Mouse (Mus musculus) olfactory bulb, adult 2 months (tissue): ENCODE measurements around the gene S1pr2. TPM values are rescaled to one million over a fixed set of nuclear protein-coding genes. Genes with fewer than 3 reads are reported as not detected.
A peak's percentile ranks its signal among the peaks of the same experiment; 100 is the strongest.

Experiments used
- H3K27ac ChIP-seq: fragments of 200-500 bp; 2 replicates; pipeline ENCODE4 v1.5.1; 2012; ENCODE audit warnings: low read depth, low read length; ENCODE audit not compliant: insufficient read depth
- H3K4me1 ChIP-seq: fragments of 200-500 bp; 2 replicates; pipeline ENCODE4 v1.6.1; 2012; ENCODE audit warnings: low read length; ENCODE audit not compliant: control insufficient read depth, insufficient read depth
- H3K4me3 ChIP-seq: fragments of 200-500 bp; 2 replicates; pipeline ENCODE4 v1.5.1; 2012; ENCODE audit warnings: mild to moderate bottlenecking, low read depth, low read length, moderate library complexity; ENCODE audit not compliant: insufficient read depth
- CTCF ChIP-seq: fragments of 200-500 bp; IDR thresholded peaks from 2 replicates; pipeline ENCODE4 v1.5.1; 2012; ENCODE audit warnings: low read depth, mild to moderate bottlenecking, low read length, moderate library complexity; ENCODE audit not compliant: insufficient read depth
- POLR2A ChIP-seq: fragments of 200-500 bp; IDR thresholded peaks from 2 replicates; pipeline ENCODE4 v1.6.1; 2012; ENCODE audit warnings: mild to moderate bottlenecking, low read depth, low read length, moderate library complexity; ENCODE audit not compliant: insufficient read depth
- WGBS: fragments of 180-500 bp; shearing (Covaris S2); methylation state at CpG from one replicate; pipeline ENCODE4 v1.1.7; 2018; 5-methylcytosine and 5-hydroxymethylcytosine counted together
- polyA plus RNA-seq: library from polyadenylated mRNA; stranded (reverse); fragments of >200 nt; gene quantifications from 2 replicates; pipeline ENCODE4 v1.2.4, GENCODE M21; 2012; ENCODE audit warnings: low replicate concordance; ENCODE audit not compliant: missing spikeins, insufficient read depth, insufficient read length

The S1pr2 gene
- polyA plus RNA-seq, 1 experiment, result not detected

DNA sequence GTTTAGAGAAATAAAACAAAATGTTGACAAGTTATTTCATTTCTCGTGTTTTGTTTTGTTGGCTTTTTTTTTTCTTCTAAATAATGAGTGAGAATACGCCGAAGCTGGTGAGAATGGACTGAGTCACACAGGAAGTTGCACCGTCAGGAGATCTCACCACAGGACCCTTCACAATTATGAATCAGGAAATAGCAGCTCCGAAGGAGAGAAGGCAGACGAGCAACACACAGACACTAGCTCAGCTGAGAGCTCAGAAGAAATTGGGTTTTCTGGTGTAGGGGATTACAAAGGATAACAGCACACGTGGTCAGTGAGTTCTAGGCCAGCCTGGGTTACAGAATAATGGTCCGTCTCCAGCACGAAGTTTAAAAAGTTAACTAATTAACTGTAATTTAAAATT, 15.0 kb downstream of the S1pr2 start:
- WGBS, result 59% methylated on average over 9 of the region's 9 CpGs
- no peaks in the 10 kb centered on the region for H3K4me1 ChIP-seq
- no peak overlapping the region for H3K4me3 ChIP-seq
- H3K27ac ChIP-seq, result no peak overlapping the region
- TF ChIP-seq CTCF, result no peak
- TF ChIP-seq POLR2A, result no peak

DNA sequence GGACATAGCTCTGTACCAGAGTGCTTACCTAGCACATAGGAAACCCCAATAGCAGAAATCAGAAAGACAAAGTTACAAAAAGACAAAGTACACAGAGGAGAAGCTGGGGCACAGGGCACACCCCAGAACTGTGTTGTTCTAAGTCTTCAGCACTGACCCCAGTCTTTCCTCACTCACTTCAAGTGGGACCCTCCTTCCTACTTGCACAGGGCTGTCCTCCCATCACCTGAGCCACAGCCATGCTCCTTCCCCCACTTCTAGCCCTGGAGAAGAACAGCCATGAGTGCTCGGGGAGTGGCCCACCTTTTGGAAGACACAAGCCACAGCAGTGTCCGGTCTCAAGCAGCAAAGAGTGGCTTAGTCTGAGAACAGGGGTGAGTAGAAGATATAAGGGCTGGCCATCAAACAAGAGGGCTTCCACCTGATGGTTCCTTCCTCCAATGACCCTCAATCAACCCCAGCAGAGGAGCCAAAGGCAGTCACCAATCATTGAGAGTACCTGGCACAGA, 17.1 kb downstream of the S1pr2 start, which contains the start of gene Dnmt1:
TSS of gene Dnmt1 (minus strand) at position 459 of the 509 bp plus-strand sequence.
- 85% methylated on average over 2 of the region's 2 CpGs for whole genome bisulfite sequencing

DNA sequence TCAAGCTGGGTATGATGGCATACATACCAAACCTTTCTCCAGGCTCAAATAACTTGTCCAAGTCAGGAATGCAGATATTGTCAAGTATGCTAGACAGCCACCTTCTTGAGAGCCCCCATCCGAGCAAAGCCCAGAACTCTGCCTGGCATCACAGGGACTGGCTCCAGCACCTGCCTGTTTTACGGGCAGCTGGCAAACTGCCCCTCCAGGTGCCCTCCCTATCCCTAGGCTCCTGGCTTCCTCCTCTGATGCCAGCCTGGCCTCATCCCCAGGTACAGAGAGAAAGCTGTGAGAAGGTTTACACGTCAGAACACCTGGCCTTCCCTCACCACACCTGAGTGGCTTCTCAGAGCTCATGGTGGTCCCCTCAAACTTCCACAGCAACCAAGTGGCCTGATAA, 19.6 kb downstream of the S1pr2 start:
- Histone ChIP-seq H3K4me1 (no peaks in the 10 kb centered on the region), H3K27ac (no peak overlapping the region), H3K4me3 (no peak overlapping the region)
- TF ChIP-seq POLR2A (no peak), CTCF (no peak)
- 89% methylated on average over 3 of the region's 3 CpGs for WGBS

More for the DNA sequence above, 17.1 kb downstream of the S1pr2 start, which contains the start of gene Dnmt1:
- Histone ChIP-seq H3K4me3 (no peak within 1 kb of the TSS), H3K4me1 (no peaks in the 10 kb centered on the region), H3K27ac (no peak within 1 kb of the TSS)
- TF ChIP-seq CTCF (no peak), POLR2A (no peak)

DNA sequence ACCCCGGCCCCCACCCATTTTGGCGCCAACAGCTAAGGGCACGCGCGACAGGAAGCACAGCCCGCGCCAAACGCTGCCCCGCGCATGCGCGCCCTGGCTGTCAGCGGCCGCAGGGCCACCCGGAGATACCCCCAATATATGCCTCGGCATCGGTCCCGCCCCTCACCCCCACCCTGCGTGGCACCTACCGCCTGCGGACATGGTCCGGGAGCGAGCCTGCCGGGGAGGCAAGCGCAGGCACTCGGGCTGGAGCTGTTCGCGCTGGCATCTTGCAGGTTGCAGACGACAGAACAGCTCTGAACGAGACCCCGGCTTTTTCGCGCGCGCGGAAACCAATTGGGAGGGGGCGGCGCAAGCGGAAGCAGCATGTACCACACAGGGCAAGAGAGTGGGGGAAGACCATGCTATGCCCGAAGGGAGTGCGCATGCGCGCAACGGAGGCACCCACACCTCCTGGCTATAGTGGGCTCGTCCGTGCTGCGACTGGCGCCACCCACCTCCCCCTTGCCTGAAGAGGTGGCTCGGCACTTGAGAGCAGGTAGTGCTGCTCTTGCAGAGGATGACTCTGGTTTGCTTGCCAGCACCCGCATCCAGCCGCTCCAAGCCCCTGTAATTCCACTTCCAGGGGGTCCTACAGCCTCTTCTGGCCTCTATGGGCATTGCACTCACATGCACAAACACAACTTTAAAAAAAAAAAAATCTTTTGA, 23.9 kb downstream of the S1pr2 start:
- H3K4me1 ChIP-seq, result peaks cover 8% of the 10 kb centered on the region
- peak overlapping the region; percentile 88 for H3K4me3 ChIP-seq
- peak overlapping the region; percentile 69 for H3K27ac ChIP-seq
- under 1% methylated on average over 51 of the region's 51 CpGs for WGBS
- TF ChIP-seq CTCF (peak; percentile 75), POLR2A (peak; percentile 82)

DNA sequence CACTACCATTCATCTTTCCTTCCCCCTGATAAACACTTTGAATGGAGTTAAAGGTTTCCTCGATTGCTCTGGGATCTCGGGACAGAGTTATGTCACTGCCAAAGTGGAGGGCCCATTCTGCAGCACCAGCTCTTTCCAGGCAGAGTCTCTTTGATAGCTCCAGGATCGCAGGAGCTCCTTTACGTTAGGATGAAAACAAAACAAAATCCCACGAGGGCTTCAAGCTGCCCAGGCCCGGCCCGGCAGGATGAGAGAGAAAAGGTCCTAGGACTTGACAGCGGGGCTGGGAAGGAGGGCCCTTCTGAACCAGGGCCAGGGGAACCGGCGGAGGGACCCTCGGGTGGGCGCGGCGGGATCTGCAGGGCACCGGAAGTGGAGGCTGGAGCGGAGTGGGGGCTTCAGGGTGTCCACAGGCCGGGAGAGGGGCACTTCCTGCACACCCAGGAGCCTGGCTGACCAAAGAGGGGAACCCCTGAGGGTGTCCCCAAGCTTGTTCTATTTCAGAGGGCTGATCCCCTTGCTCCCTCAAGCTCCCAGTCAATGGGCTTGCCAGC, 24.5 kb downstream of the S1pr2 start:
- Histone ChIP-seq H3K27ac (peak overlapping the region; percentile 37), H3K4me1 (peaks cover 8% of the 10 kb centered on the region), H3K4me3 (peak overlapping the region; percentile 88)
- TF ChIP-seq CTCF, result no peak
- no peak for TF ChIP-seq POLR2A
- under 1% methylated on average over 17 of the region's 17 CpGs for WGBS

DNA sequence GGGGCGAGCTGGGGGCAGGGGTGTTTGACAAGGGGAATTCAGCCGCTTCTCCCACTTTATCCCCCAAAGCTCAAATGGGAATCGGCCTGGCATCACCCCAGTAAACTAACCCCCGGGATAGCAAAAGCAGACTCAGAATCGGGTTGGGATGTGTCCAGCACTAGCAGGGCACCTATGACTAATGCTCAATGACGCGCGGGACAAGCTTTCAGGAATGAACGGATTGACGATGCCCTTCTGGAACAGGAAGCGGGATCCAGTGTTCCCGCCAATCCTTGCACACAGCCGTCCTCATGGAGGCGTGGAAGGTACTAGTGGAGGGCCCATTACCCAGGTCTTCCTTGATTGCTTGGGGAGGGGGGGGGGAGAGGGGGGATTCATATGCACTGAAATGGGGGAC, 25.1 kb downstream of the S1pr2 start:
- WGBS, result 5% methylated on average over 14 of the region's 14 CpGs

DNA sequence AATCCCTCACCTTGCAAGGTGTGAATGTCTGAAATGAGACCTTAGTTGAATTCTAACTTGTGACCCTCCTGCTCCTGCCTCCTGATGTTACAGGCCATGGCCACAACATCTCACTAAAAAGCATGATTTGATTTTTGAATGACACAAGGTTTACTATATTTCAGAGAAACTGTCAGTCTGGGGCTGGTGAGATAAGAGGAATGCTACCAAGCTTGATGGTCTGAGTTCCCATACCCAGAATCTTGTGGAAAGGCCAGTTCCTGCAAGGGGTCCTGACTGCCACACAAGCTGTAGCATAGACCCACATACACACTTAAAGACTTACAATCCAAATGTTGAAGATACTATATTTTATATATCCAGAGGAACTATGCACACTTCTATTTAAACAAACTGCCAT, 26.2 kb downstream of the S1pr2 start:
- TF ChIP-seq POLR2A (no peak), CTCF (no peak)
- no peak overlapping the region for H3K27ac ChIP-seq
- H3K4me3 ChIP-seq, result no peak overlapping the region
- peaks cover 9% of the 10 kb centered on the region for H3K4me1 ChIP-seq

More for the DNA sequence above, 25.1 kb downstream of the S1pr2 start:
- Histone ChIP-seq H3K27ac (no peak overlapping the region), H3K4me1 (peaks cover 8% of the 10 kb centered on the region), H3K4me3 (peak overlapping the region; percentile 88)
- no peak for TF ChIP-seq POLR2A
- TF ChIP-seq CTCF, result no peak

DNA sequence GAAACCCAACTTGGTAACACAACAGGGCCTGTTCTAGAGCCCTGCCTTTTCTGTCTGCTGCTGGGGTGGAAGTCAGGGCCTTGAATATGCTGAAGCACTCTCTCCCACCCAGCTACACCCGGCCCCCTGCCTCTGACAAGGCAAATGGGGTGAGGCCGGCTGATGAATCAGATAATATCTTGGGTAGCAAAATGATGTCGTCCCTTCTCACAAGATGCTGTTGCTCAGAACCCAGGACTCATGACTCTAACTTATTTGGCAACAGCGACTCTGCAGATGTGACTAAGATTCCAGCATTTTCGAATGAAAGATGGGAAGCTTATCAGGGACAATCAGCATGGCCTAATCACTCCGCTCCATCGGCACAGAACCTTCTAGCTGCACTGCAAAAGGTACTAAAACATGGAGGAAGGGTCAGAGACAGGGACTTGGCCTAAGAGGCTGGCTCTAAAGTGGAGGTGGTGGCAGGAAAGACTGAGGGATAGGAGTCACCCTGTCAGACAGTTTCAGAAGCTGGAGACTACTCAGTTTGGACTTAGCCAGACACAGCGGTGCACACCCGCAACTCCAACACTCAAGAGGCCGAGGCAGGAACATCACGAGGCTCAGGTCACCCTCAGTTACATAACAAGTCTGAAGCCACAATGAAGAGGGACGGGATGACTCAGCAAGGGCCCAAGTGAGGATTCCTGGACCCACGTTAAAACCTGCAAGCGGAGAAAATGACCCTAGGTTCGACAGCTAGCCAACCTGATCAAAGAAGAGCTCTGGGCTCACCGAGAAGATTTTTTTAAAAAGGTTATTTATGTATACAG, 30.3 kb downstream of the S1pr2 start:
- TF ChIP-seq CTCF (no peak), POLR2A (no peak)
- 79% methylated on average over 16 of the region's 16 CpGs for WGBS
- H3K4me3 ChIP-seq, result no peak overlapping the region

More for the DNA sequence above, 30.3 kb downstream of the S1pr2 start:
- peaks cover 21% of the 10 kb centered on the region for H3K4me1 ChIP-seq
- H3K27ac ChIP-seq, result no peak overlapping the region
